Mouse (Mus musculus): Measurements from ENCODE around the gene Ndufa10.
"Not testable (repeated sequence)": the region's sequence is repeated elsewhere in the genome, so short reads cannot be mapped to it uniquely, and the experiment has no call there.

The Ndufa10 gene

DNA sequence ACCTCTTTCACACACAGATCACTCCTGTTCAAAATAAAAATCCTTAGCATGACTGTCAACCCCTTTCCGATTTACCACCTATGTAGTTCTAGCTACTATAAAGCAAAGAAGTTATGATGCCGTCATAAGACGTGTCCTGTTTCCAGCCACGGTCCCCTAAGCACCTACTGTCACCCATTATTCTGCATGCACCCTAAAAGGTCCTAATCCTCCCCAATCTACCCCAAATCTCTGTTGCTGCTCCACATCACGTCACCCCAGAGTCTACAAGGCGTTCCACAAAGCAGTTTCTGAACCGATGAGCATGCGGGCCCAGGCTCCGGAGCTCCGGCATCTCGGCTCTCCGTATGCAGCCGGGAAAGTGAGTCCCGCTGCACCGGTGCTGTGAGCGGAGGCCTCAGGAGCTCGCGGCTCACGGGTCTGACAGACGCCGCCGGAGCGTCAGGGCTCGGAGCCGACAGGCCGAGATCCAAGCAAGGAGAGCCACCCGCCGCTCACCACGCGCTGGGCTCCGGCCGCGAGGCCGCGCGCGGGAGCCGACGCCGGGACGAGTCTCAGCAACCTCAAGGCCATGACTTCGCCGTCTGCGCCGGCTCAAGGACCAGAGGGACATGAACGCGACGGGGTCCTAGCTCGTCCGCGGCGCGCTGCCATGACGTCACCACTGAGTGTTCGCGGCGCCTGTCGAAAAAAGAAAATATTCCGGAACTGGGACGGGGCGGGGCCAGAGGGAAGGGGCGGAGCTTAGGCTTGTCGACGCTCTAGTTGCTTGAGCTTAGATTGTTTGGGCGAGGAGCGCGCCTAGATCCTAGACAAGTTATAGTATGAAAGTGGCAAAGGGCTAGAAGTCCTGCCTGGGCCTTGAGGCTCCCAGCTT, at the start of gene Ndufa10:
TSS of gene Ndufa10 (minus strand) at position 696 of the 877 bp plus-strand sequence.
- peak; percentile 95 to 97 for DNase-seq (ENCODE audit: low read depth in 2 of 2, low spot score in 2 of 2)

DNA sequence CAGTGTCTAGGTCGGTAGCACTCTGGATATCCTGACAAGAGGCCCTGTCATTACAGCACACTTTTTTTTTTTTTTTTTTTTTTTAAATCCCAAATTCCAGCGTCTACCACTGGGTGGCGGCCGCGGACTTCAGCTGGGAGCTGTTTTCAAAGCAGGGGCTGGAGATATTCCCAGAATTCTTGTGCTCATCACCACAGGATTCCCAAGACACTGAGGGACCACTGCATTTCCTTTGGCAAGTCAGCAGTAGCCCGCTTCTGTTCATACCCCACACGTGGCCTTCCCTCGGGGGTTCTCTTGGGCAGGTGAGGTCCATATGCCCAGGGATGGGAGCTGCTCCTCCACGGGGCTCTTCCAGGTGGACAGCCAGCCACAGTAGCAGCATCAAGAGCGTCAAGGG, 47.7 kb upstream of the Ndufa10 start:
- DNase-seq (ENCODE audit: low read depth in 2 of 2, low spot score in 2 of 2): no peak

DNA sequence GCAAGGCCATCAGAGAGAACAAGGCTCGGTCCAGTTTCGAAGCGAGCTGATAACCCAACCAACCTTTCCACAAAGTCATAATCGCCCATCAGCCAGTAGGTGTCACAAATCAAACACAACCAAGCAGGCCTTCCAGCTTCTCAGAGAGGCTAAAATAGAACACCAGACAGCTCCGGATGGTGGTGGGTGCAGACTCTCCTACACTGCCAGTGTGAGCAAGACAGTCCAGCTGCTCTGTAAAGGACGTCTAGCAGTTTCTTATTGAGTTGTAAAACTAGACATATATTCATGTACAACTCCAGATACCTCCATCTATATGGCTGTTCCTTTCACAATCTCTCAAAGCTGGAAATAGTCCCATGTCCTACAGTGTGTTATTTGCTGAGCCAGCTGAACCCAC, 45.4 kb upstream of the Ndufa10 start:
- DNase-seq (ENCODE audit: low read depth in 2 of 2, low spot score in 2 of 2): no peak

DNA sequence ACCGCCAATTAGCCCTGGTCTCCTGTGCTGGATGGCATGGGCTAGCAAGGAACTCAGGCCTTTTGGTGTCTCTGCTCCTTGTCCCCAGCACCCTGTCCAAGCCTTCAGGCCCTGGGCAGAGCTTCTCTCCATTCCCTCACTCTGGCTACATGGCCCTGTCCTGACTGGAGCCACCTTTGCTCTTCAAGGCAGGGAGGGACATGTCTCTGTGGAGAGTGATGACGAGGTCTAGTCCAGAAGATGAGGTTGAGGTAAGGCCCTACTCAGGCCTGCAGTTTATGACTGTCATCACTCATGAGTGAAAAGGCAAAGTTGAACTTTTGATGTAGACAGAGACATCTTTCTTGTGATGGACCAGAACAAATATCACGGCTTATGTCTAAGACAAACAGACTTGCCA, 44.9 kb upstream of the Ndufa10 start, which contains the start of gene Olfr1414:
TSS of gene Olfr1414 (minus strand) at position 101 of the 400 bp plus-strand sequence.
- DNase-seq (ENCODE audit: low read depth in 2 of 2, low spot score in 2 of 2): no peak

DNA sequence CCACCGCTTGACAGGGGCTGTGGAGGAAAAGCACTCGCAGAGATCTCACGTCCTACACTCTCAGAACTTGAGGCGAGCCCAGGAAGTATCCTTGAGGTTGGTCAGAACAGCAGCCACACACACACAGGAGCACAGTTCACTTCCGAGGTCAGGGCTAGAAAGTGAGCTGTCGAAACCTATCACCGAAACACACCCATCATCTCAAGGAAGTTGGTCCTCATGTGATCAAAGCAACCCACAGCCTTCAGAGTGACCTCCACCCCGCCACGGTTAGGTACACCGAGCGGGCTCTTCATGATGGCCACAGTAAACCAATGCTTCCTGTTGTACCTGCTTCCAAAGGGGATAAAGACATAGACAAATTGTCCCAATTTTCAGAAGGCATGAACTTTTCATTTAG, 41.7 kb upstream of the Ndufa10 start:
- no peak for DNase-seq (ENCODE audit: low read depth in 2 of 2, low spot score in 2 of 2)

DNA sequence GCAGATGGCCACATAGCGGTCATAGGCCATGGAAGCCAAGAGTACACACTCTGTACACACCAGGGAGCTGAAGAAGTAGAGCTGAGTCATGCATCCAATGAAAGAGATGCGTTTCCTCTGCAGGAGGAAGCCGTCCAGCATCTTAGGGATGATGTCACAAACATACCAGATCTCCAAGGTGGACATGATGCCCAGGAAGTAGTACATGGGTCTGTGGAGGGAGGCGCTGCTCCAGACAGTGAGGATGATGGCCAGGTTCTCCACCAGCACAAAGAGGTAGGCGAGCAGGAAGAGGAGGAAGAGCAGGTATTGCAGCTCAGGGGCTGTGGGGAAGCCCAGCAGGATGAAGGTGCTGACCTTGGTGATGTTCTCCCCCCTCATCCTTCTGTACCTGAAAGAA, 38.0 kb upstream of the Ndufa10 start:
- DNase-seq (ENCODE audit: low read depth in 2 of 2, low spot score in 2 of 2): not testable (repeated sequence)

DNA sequence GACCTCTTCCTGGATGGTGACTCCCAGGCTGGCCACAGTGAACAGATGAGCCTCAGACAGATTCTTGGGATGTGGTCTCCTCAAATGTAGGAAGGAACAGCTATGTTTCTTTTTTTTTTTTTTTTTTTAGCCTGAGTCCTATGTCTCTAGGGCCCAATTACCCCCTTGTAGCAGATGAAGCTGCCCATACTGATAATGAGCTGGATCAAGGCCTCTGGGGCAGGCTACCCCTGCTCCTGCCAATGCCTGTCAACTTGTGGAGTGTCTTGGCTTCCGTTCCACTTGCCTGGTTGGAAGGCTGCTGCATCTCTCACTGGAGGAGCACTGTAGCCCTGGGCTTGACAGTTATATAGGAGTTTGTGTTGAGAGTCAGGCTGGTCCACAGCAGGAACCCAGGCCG, 22.3 kb upstream of the Ndufa10 start, which contains the start of gene Olfr1415:
TSS of gene Olfr1415 (minus strand) at position 101 of the 400 bp plus-strand sequence.
- no peak for DNase-seq (ENCODE audit: low read depth in 2 of 2, low spot score in 2 of 2)

DNA sequence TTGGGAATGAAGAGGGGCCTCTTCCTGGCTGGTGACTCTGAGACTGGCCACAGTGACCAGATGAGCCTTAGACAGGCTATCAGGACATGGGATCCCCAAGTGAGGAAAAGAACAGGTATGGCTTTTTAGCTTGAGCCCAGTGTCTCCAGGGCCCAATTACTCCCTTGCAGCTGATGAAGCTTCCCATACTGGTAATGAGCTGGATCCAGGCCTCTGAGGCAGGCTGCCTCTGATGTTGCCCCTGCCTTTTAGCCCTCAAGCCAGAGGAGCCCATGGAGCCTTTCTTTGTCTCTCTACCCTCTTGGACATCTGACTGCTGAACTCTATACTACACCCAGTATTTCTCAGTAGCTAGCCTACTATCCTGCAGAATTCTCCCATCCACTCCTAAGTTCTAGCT, 11.4 kb upstream of the Ndufa10 start, which contains the start of gene Olfr1416:
TSS of gene Olfr1416 (minus strand) at position 101 of the 400 bp plus-strand sequence.
- no peak for DNase-seq (ENCODE audit: low read depth in 2 of 2, low spot score in 2 of 2)

DNA sequence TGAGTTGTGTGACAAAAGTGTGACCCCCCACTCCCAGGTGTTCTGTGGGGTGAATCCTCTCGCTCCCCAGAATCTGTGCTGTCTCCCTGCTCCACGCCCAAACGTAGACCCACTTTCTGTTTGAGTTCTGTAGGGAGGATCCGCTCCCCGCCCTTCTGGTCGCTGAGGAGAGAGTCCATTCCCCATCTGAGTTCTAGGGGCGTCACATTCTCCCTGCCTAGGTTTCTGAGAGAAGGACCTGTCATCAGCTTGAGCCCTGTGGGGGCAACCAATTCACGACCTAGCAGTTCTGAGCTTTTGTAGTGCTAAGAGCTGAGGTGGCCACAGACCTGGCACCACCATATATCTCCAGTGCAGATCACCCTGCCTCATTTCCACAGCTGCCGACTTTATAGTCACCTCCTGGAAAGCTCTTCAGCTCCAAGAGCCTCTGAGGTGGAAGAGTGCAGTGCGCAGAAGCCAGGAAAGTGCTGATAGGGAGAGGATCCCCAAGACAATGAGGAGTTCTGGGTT, 462 bp upstream of the Ndufa10 start:
- DNase-seq (ENCODE audit: low read depth in 2 of 2, low spot score in 2 of 2): no peak

DNA sequence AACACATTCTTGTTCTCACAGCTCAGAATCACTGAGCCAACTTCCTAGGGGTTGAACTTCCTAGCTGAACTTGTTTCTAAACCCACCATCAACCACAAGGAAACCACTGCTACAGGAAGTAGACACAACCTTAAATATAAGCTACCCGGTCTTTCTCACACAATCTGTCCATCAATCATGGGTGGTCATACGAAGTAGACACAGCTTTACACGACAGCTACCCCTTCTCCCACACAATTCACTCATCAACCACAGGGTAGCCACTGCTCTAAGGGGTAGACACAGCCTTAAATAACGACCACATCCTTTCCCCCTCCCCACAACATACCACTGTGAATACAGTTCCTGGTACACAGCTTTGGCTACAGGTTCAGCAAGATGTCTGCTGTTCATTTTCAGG, 4.8 kb downstream of the Ndufa10 start:
- peak; percentile 35 to 56 for DNase-seq (ENCODE audit: low read depth in 2 of 2, low spot score in 2 of 2)

DNA sequence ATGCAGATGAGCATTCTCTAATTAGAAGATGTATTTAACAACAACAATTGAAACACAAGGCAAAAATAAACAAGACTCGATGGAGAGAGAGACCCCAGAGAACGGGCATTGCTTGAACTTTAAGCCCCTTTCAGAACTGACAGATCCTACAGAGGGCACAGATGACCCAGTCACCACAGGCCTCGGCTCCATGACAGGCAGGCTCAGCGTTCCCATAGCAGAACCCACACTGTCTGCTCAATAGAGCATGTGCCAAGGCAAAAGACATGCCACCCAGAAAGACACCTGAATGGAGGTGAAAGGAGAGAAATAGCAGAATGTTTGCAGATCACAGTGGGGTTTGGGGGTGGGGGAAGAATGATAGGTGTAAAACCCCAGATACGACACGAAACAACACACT, 15.2 kb downstream of the Ndufa10 start:
- DNase-seq (ENCODE audit: low read depth in 2 of 2, low spot score in 2 of 2): no peak

DNA sequence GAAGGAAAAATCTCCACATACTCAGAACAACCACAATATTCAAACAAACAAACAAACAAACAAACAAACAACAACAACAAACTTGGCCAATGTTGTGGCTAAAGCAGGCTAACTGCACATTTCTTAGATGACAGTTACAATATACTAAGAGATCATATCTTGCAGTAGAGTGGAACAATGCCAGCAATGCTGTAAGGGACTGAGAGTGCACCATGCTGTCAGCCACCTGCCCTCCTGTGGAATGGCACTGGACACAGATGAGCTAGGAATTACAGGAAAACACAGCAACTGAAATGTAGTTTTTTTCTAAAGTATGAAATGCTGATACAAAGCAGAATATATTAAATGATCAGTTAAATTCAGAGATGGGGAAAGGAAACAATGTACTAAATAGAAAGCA, 15.9 kb downstream of the Ndufa10 start:
- no peak for DNase-seq (ENCODE audit: low read depth in 2 of 2, low spot score in 2 of 2)

DNA sequence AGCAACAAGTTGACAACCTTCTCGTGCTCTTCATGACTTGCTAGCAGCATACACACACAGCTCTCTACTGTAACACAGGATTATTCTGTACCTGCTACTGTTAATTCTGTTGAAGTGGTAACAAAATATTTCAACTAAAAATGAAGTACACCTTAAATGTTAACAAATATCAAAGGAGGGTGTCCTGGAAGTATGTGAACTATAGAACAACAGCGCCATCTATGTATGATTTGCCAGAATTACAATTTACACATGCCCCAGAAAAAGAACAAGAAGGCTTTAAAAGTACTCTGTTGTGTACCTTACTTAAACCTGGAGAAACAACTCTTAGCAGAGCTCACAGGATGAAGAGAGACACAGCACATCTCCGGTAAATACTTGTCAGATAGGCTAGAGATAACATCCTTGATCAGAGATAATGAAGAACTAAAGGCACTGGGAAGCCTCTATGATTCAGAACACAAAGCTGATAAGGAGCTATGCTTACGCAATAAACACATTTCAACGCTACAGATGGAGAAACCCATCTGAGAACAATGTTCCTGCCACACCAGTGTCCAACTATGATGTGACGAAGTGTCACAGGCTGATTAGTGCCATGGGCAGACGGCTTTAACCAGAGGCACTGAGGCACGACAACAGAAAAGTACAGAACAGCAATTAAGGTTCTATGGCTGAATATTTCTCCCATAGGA, 19.8 kb downstream of the Ndufa10 start:
- DNase-seq (ENCODE audit: low read depth in 2 of 2, low spot score in 2 of 2): peak in 1 of 2 experiments; percentile 16

DNA sequence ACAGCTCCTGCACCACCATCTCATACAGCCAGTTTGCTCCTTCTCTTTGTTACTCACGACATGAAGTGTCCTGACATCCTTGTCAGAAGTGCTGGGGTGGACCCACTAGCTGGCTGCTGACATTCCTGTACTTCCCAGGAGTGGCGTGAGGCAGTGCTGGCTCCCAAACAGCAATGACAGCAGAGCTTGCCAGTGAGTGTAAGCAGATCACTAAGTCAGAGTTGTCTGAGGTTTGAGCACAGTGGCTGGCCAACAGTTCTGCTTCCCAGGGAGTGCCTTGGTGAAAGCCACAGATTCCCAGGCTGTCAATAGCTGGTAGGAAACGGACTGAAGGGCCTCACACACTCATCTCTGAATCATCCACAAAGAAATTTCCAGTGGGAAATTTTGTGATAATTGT, 25.4 kb downstream of the Ndufa10 start:
- DNase-seq (ENCODE audit: low read depth in 2 of 2, low spot score in 2 of 2): no peak

DNA sequence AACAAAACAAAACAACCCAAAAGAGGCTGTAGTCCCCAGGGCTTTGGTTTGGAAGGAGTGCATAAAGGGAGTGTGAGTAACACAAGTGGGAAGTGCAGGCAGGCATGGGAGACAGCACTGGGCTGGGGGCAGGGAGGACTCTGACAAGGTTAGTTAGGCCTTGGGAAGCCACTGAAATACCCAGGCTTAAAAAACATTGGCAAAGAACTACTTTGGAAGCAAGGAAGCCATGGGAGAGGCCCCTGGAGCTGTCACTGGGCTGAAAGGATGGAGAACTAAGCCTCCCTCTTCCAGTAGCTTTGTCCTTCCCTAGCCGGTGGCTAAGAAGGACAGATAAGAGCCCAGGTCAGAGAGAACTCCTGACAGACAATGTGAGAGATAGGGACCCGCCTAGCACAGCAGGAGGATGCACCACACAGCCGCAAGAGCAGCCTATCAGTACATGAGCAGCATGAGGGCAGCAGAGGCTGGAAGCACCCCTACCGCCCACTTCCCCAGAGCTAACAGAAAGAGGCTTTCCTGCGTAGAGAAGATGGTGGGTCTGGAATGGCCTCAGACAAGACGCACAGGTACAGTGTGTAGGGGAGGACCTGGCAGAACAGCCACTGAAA, 32.1 kb downstream of the Ndufa10 start:
- no peak for DNase-seq (ENCODE audit: low read depth in 2 of 2, low spot score in 2 of 2)

DNA sequence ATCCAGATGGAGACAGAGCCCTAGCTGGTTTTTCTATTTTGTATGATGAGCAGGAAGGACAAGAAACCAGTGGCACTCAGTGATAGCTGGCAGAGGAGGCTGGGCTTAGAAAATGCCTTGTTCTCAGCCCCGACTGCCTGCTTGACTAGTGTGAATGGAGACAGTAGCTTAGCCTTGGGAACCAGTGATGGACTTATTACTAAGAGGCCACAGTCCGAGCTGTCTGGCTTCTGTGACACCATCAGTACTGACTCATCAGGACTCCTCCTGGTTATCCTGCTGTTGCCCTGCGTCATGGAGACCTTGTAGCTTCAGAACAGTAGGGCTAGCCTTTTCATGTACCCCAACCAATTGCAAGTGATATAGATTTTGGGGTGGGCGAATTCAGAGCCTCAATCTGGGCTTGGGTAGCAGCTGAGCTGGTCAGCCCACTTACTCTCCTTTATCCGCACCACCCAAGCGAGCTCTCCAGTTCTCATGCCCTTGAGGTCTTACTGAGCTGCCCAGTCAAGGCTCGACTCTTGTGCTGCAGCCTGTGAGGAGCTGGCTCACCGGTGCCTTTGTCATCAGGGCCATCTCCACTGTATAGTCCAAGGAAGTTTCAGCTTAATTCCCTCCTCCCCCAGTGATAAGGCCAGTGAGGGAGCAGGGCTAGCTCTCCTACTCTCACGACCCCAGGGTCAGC, 33.5 kb downstream of the Ndufa10 start:
- no peak for DNase-seq (ENCODE audit: low read depth in 2 of 2, low spot score in 2 of 2)

DNA sequence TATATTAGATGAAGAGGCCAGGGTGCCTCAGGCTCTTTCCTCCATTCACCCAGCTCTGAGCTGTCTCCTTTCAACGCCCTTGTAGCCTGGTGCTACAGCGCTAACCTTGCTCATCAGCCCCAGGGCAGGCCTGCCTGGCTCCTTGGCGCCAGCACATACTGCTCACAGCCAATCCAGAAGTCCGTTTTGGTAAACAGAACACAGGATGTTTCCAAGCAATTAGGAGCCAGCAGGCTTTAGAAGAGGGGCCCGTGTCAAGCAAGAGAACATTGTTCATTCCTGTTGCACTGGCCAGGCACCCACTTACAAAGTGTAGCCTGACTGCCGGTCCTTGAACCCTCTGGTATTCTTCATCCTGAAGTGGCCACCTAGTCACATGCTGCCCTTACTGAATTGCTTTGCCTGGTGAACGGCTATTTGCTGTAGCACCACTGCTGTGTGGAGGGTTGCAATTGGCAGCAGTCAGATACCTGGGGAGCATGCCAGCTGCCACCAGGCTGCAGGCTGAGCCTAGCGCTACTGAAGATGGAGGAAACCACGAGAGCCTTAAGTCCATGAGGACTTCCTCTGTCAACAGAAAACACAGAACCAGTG, 35.9 kb downstream of the Ndufa10 start:
- no peak for DNase-seq (ENCODE audit: low read depth in 2 of 2, low spot score in 2 of 2)

DNA sequence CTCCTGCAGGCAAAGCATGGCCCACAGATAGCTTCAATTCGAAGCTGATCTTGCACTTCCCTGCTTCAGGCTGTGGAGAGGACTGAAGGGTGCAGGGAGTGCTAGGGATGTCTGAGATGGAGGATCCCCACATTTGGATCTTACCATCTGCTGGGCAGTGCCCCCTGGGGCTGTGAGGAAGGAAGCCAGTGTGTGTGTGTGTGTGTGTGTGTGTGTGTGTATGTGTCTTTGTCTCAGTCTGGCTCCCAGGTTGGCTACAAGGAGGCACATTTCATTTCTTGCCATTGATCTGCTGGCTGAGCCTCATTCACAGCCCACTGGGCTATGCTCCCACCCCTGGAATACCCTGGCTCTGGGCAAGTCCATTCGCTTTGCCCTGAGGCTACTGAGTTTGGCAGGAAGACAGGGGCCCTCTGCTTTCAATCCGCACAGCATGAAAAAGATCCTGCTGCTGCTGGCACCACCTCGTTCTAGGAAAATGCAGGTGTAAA, 36.8 kb downstream of the Ndufa10 start:
- DNase-seq (ENCODE audit: low read depth in 2 of 2, low spot score in 2 of 2): no peak

DNA sequence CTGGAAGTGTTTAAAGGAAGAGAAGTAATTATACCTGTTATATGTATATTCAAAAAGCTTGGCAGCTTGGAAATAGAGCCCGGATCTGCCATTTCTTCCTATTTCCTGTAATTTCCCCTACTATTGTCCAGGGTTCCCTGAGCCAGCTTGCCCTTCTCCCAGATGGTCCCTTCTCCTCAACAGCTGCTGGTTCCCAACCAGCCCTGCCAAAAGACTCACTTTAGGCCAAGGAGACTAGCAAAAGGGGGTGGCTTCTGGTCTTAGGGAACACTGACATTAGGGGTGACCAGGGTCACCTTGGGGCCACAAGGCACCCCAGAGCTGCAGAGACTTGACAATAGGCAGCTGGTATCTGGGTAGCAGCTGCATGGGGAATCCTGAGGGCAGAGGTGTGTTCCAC, 38.7 kb downstream of the Ndufa10 start:
- no peak for DNase-seq (ENCODE audit: low read depth in 2 of 2, low spot score in 2 of 2)

DNA sequence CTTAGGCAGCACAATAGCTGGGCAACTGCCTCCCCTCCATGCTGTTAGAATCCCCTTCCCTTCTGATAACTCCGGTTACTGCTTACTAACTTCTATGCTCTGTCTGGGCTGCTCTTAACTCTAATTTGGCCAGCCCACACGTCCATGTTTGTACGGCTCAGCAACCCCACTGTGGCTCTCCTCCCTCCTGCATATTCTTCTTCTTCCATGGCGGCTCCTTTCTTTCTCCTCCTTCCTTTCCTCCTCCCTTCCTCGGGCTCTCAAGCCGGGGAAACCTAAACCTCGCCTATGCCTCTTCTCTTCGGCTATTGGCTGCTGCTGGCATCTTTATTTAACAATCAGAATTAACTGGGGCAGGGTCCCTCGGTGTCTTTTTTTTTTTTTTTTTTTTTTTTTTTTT, 40.9 kb downstream of the Ndufa10 start:
- no peak for DNase-seq (ENCODE audit: low read depth in 2 of 2, low spot score in 2 of 2)
